Mouse (Mus musculus) cerebellum, postnatal 14 days (tissue): ENCODE measurements around the gene Tmem138.

ENCODE experiments used
- DNase-seq, 2 experiments: peaks; one replicate each; pipeline ENCODE4 v3.0.0; 2021; ENCODE audit warnings: mixed read lengths in 2 of 2

Gene Tmem138

GRCm38 (mm10) chr19:10576690-10577561 lies at the start of gene Tmem138, which contains the start of gene Cyb561a3:
Tmem138 (minus strand) TSS chr19:10577362.
Cyb561a3 (plus strand) TSS chr19:10577172.
- DNase-seq: peak; percentile 93

GRCm38 (mm10) chr19:10608573-10609240 lies 31.5 kb upstream of the Tmem138 start:
- no peak for DNase-seq

GRCm38 (mm10) chr19:10605901-10606622 lies 28.9 kb upstream of the Tmem138 start:
- DNase-seq: peak in 1 of 2 experiments; percentile 6

GRCm38 (mm10) chr19:10605293-10605900 lies 28.2 kb upstream of the Tmem138 start, which contains the start of the genes Ddb1 and Tkfc:
Ddb1 (plus strand) TSS chr19:10605327.
Tkfc (minus strand) TSS chr19:10605654.
- peak; percentile 100 for DNase-seq

GRCm38 (mm10) chr19:10604534-10604933 lies 27.4 kb upstream of the Tmem138 start:
- peak in 1 of 2 experiments; percentile 25 for DNase-seq

GRCm38 (mm10) chr19:10603660-10604523 lies 26.7 kb upstream of the Tmem138 start:
- DNase-seq: peak; percentile 18 to 42

- DNase-seq: peak; percentile 94 to 96
These were observed 25.6 kb upstream of the Tmem138 start for GRCm38 (mm10) chr19:10602787-10603186.

GRCm38 (mm10) chr19:10602247-10602769 lies 25.1 kb upstream of the Tmem138 start:
- DNase-seq: no peak

- DNase-seq: no peak
These were observed 22.5 kb upstream of the Tmem138 start for GRCm38 (mm10) chr19:10599648-10600047.

- DNase-seq: peak in 1 of 2 experiments; percentile 11
These were observed 21.0 kb upstream of the Tmem138 start for GRCm38 (mm10) chr19:10598188-10598587.

- no peak for DNase-seq
These were observed 14.7 kb upstream of the Tmem138 start for GRCm38 (mm10) chr19:10591659-10592377.

- no peak for DNase-seq
These were observed 13.1 kb upstream of the Tmem138 start for GRCm38 (mm10) chr19:10590301-10590700.

- DNase-seq: no peak
These were observed 12.1 kb upstream of the Tmem138 start for GRCm38 (mm10) chr19:10589127-10589857.

- no peak for DNase-seq
These were observed 10.1 kb upstream of the Tmem138 start for GRCm38 (mm10) chr19:10587231-10587630.

GRCm38 (mm10) chr19:10585112-10585511 lies 8.0 kb upstream of the Tmem138 start:
- DNase-seq: no peak

- DNase-seq: no peak
These were observed 6.5 kb upstream of the Tmem138 start for GRCm38 (mm10) chr19:10583550-10584146.

GRCm38 (mm10) chr19:10581984-10582383 lies 4.8 kb upstream of the Tmem138 start:
- DNase-seq: no peak

GRCm38 (mm10) chr19:10580761-10581160 lies 3.6 kb upstream of the Tmem138 start:
- DNase-seq: no peak

GRCm38 (mm10) chr19:10580102-10580501 lies 2.9 kb upstream of the Tmem138 start:
- no peak for DNase-seq
